Mouse (Mus musculus): ENCODE data around the gene Cdkn1b. TPM values are rescaled to one million over a fixed set of nuclear protein-coding genes. Genes with fewer than 3 reads are reported as not detected.
A peak's percentile ranks its signal among the peaks of the same experiment; 100 is the strongest.

The Cdkn1b gene
- polyA plus RNA-seq, 1 experiment = 37.2 TPM

DNA sequence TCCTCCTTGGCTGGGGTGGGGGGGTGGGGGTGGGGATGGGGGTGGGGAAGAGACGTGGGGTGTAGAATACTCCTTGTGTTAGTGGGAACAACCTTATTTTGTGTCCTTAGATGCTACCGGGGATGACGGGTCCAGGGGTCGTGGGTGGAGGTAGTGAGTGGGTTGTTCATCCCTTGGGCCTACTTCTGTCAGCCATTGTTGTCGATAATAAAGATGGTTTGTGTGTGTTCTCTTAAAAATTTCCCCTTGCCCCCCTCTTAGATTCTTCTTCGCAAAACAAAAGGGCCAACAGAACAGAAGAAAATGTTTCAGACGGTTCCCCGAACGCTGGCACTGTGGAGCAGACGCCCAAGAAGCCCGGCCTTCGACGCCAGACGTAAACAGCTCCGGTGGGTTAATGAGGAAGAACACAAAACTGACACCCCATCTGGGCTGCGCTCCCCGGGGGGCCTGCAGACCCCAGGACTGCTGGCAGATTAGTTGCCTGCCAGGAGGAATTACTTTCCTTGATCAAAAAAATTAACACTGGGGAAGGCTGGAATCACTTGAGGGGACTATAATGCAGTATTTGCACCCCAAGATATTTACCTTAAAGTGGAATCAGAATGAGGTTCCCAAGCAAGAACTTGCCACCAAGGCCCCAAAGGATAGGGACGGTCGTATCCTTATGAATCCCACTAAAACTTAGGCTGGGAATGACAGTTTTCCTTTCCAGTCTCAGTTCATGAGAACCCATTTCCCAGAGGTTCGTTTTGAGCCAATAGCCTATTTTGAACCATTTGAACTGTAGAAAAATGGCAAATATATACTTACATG lies 1.7 kb downstream of the Cdkn1b start:
- H3K27ac ChIP-seq (ENCODE audit: insufficient read depth, low read length) = no peak overlapping the region
- H3K9me3 ChIP-seq (replicated peaks; ENCODE audit: control insufficient read depth, insufficient read depth, low read length, poor library complexity, severe bottlenecking) = no peaks in the 10 kb centered on the region
- peaks cover 13% of the 10 kb centered on the region; the same call in 1 of the 2 replicates for H3K36me3 ChIP-seq (ENCODE audit: control insufficient read depth, insufficient read depth, low read length, poor library complexity, severe bottlenecking)
- peak overlapping the region; percentile 95 for H3K9ac ChIP-seq (ENCODE audit: low read depth, poor library complexity, severe bottlenecking)
- no peaks in the 10 kb centered on the region for H3K4me1 ChIP-seq (ENCODE audit: control insufficient read depth, insufficient read depth, low read length)
- TF ChIP-seq POLR2A (IDR thresholded peaks at IDR 0.05; ENCODE audit: insufficient read depth, low read length) = no peak
- TF ChIP-seq EP300 (IDR thresholded peaks at IDR 0.05; ENCODE audit: insufficient read depth, low read depth, low read length) = no peak
- TF ChIP-seq CTCF (IDR thresholded peaks at IDR 0.05; ENCODE audit: low read depth, low read length) = no peak
- H3K27me3 ChIP-seq (ENCODE audit: control insufficient read depth, insufficient read depth, low read length, poor library complexity, severe bottlenecking) = no peaks in the 10 kb centered on the region
- H3K4me3 ChIP-seq (ENCODE audit: low read depth, low read length) = peak overlapping the region; percentile 97

DNA sequence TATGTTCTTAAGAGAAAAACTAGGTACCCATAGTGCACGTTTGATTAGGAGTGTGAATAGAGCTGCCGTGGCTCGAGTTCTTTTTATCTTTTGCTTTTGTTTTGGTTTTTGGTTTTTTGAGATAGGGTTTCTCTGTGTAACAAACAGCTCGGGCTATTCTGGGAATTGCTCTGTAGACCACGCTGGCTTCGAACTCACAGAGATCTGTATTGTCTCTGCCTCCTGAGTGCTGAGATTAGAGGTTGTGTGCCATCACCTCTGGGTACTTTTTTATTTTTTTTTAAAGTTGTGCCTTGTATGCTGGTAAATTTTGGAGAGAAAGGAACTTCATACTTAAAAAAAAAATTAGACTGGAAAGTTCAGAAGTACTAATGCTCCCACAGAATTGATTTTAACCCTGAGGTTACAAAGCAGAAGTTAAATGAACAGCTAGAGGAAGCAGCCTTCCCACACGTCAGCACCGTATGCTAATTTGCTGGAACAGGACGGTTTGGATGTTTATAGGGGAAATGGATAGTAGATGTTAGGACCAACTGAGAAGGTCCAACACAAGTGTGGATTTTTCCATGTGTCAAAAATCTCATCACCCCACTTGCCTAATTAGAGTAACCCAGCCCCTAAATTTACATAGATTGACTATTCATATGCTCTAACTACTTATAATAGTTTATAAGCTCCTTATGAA lies 2.5 kb downstream of the Cdkn1b start:
- H3K9me3 ChIP-seq (replicated peaks; ENCODE audit: control insufficient read depth, insufficient read depth, low read length, poor library complexity, severe bottlenecking) = no peaks in the 10 kb centered on the region
- no peaks in the 10 kb centered on the region for H3K4me1 ChIP-seq (ENCODE audit: control insufficient read depth, insufficient read depth, low read length)
- TF ChIP-seq CTCF (IDR thresholded peaks at IDR 0.05; ENCODE audit: low read depth, low read length) (no peak), EP300 (IDR thresholded peaks at IDR 0.05; ENCODE audit: insufficient read depth, low read depth, low read length) (no peak), POLR2A (IDR thresholded peaks at IDR 0.05; ENCODE audit: insufficient read depth, low read length) (no peak)
- H3K36me3 ChIP-seq (ENCODE audit: control insufficient read depth, insufficient read depth, low read length, poor library complexity, severe bottlenecking) = peaks cover 13% of the 10 kb centered on the region; the same call in 1 of the 2 replicates
- H3K27ac ChIP-seq (ENCODE audit: insufficient read depth, low read length) = no peak overlapping the region
- H3K4me3 ChIP-seq (ENCODE audit: low read depth, low read length) = no peak overlapping the region
- H3K27me3 ChIP-seq (ENCODE audit: control insufficient read depth, insufficient read depth, low read length, poor library complexity, severe bottlenecking) = no peaks in the 10 kb centered on the region
- H3K9ac ChIP-seq (ENCODE audit: low read depth, poor library complexity, severe bottlenecking) = no peak overlapping the region

DNA sequence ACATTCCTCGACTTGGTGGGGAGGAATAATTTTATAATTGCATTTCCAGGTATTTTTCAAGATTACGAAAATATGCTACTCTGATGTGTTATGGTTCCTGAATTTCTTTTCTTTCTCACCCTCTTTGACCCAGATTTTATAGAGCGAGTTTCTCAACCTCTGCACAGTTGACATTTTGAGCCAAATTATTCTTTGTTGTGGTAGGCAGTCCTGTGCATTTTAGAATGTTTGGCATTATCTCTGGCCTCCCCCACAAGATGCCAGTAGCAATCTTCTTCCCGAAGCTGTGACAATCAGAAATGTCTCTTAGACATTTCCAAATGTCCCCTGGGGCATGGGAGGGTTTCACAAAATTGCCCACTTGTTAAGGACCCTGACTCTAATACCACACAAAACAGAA lies 3.5 kb downstream of the Cdkn1b start:
- H3K27me3 ChIP-seq (ENCODE audit: control insufficient read depth, insufficient read depth, low read length, poor library complexity, severe bottlenecking) = no peaks in the 10 kb centered on the region
- no peak overlapping the region for H3K27ac ChIP-seq (ENCODE audit: insufficient read depth, low read length)
- peaks cover 13% of the 10 kb centered on the region; the same call in 1 of the 2 replicates for H3K36me3 ChIP-seq (ENCODE audit: control insufficient read depth, insufficient read depth, low read length, poor library complexity, severe bottlenecking)
- no peak overlapping the region for H3K9ac ChIP-seq (ENCODE audit: low read depth, poor library complexity, severe bottlenecking)
- no peaks in the 10 kb centered on the region for H3K9me3 ChIP-seq (replicated peaks; ENCODE audit: control insufficient read depth, insufficient read depth, low read length, poor library complexity, severe bottlenecking)
- no peaks in the 10 kb centered on the region for H3K4me1 ChIP-seq (ENCODE audit: control insufficient read depth, insufficient read depth, low read length)
- H3K4me3 ChIP-seq (ENCODE audit: low read depth, low read length) = no peak overlapping the region
- TF ChIP-seq EP300 (IDR thresholded peaks at IDR 0.05; ENCODE audit: insufficient read depth, low read depth, low read length) (no peak), POLR2A (IDR thresholded peaks at IDR 0.05; ENCODE audit: insufficient read depth, low read length) (no peak), CTCF (IDR thresholded peaks at IDR 0.05; ENCODE audit: low read depth, low read length) (no peak)

DNA sequence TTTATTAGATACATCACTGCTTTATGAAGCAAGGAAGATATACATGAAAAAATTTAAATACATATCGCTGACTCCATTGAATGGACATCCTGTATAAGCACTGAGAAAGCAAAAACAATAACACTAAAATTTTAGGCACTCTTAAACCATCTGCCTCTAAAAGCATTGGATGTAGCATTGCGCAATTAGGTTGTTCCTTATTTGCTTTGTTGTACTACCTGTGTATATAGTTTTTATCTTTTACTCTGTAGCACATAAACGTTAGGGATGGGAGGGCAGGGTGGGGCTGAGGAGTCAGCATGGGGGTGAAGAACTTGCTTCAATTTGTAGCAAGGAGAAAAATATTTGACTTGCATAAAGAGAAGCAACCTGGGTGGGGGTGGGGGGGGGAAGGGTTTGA lies 4.1 kb downstream of the Cdkn1b start:
- Histone ChIP-seq H3K36me3 (ENCODE audit: control insufficient read depth, insufficient read depth, low read length, poor library complexity, severe bottlenecking) (peaks cover 13% of the 10 kb centered on the region; the same call in 1 of the 2 replicates), H3K9me3 (replicated peaks; ENCODE audit: control insufficient read depth, insufficient read depth, low read length, poor library complexity, severe bottlenecking) (no peaks in the 10 kb centered on the region), H3K27me3 (ENCODE audit: control insufficient read depth, insufficient read depth, low read length, poor library complexity, severe bottlenecking) (no peaks in the 10 kb centered on the region), H3K4me3 (ENCODE audit: low read depth, low read length) (no peak overlapping the region), H3K4me1 (ENCODE audit: control insufficient read depth, insufficient read depth, low read length) (no peaks in the 10 kb centered on the region), H3K9ac (ENCODE audit: low read depth, poor library complexity, severe bottlenecking) (no peak overlapping the region), H3K27ac (ENCODE audit: insufficient read depth, low read length) (no peak overlapping the region)
- TF ChIP-seq POLR2A (IDR thresholded peaks at IDR 0.05; ENCODE audit: insufficient read depth, low read length) = no peak
- no peak for TF ChIP-seq EP300 (IDR thresholded peaks at IDR 0.05; ENCODE audit: insufficient read depth, low read depth, low read length)
- TF ChIP-seq CTCF (IDR thresholded peaks at IDR 0.05; ENCODE audit: low read depth, low read length) = no peak

DNA sequence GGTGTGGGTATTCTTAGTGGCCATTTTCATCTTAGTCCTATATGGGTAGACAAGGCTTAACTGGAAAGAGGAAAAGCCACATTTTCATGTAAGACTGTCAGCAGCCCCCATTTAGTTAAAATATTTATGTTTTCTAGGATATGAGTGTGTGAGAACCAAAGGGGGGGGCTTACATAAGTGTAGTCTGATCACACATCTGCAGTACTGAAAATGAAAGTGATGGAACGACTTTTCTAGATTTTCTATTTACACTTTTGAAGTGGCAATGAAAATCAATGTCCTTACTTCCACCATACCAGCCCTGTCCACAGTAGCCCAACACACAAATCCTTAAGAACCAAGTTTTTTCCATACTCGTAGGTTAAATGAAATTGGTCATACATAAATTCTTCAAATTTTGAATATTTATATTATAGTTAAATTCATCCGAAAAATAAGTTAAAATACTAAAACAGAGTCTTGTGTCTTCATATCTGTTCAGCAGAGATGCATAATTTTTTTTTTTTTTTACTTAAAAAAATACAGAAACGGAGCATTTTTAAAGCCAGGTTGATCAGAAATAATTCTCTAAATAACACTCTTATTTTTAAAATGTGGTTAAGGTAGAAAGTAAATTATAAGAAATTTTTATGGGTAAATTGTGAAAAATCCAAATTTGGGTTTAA lies 5.6 kb downstream of the Cdkn1b start:
- no peak overlapping the region for H3K9ac ChIP-seq (ENCODE audit: low read depth, poor library complexity, severe bottlenecking)
- no peak overlapping the region for H3K27ac ChIP-seq (ENCODE audit: insufficient read depth, low read length)
- no peak overlapping the region for H3K4me3 ChIP-seq (ENCODE audit: low read depth, low read length)
- no peaks in the 10 kb centered on the region for H3K4me1 ChIP-seq (ENCODE audit: control insufficient read depth, insufficient read depth, low read length)
- H3K36me3 ChIP-seq (ENCODE audit: control insufficient read depth, insufficient read depth, low read length, poor library complexity, severe bottlenecking) = peaks cover 13% of the 10 kb centered on the region; the same call in 1 of the 2 replicates
- no peaks in the 10 kb centered on the region for H3K9me3 ChIP-seq (replicated peaks; ENCODE audit: control insufficient read depth, insufficient read depth, low read length, poor library complexity, severe bottlenecking)
- H3K27me3 ChIP-seq (ENCODE audit: control insufficient read depth, insufficient read depth, low read length, poor library complexity, severe bottlenecking) = no peaks in the 10 kb centered on the region
- TF ChIP-seq POLR2A (IDR thresholded peaks at IDR 0.05; ENCODE audit: insufficient read depth, low read length) = no peak
- no peak for TF ChIP-seq CTCF (IDR thresholded peaks at IDR 0.05; ENCODE audit: low read depth, low read length)
- TF ChIP-seq EP300 (IDR thresholded peaks at IDR 0.05; ENCODE audit: insufficient read depth, low read depth, low read length) = no peak
